Mouse (Mus musculus) cerebellum, adult 2 months (tissue): ENCODE measurements around the gene Cep128. TPM values are rescaled to one million over a fixed set of nuclear protein-coding genes. Genes with fewer than 3 reads are reported as not detected.

Experiments used
- DNase-seq, 2 experiments: peaks; one replicate each; pipeline ENCODE4 v3.0.0; 2021
- H3K27ac ChIP-seq: fragments of 200-500 bp; 2 replicates; pipeline ENCODE4 v1.5.1; 2012; ENCODE audit warnings: low read length, control low read depth, inconsistent platforms; ENCODE audit not compliant: insufficient read depth
- H3K27me3 ChIP-seq: fragments of 200-500 bp; 2 replicates; pipeline ENCODE4 v1.6.1; 2012; ENCODE audit warnings: inconsistent platforms, mild to moderate bottlenecking, low read length, moderate library complexity; ENCODE audit not compliant: control insufficient read depth, insufficient read depth
- H3K4me1 ChIP-seq: fragments of 200-500 bp; 2 replicates; pipeline ENCODE4 v1.6.1; 2011; ENCODE audit warnings: low read length; ENCODE audit not compliant: control insufficient read depth, insufficient read depth
- H3K4me3 ChIP-seq: fragments of 200-500 bp; replicated peaks from 2 replicates; pipeline ENCODE3; 2011; ENCODE audit warnings: mild to moderate bottlenecking, low read depth, low read length, control low read depth; ENCODE audit not compliant: insufficient read depth
- CTCF ChIP-seq: fragments of 200-500 bp; IDR thresholded peaks from 2 replicates; pipeline ENCODE4 v1.5.1; 2011; ENCODE audit warnings: low read depth, mild to moderate bottlenecking, control low read depth, low read length, moderate library complexity, borderline replicate concordance; ENCODE audit not compliant: insufficient read depth
- POLR2A ChIP-seq: fragments of 200-500 bp; IDR thresholded peaks from 2 replicates; pipeline ENCODE4 v1.6.1; 2011; ENCODE audit warnings: low read length, control low read depth, borderline replicate concordance; ENCODE audit not compliant: insufficient read depth
- WGBS: fragments of 180-500 bp; shearing (Covaris S2); methylation state at CpG from one replicate; pipeline ENCODE4 v1.1.7; 2018; 5-methylcytosine and 5-hydroxymethylcytosine counted together
- polyA plus RNA-seq: library from polyadenylated mRNA; depleted of rRNA; stranded (reverse); fragments of >200 nt; gene quantifications from 2 replicates; pipeline ENCODE4 v1.2.3, GENCODE M21; 2012

The Cep128 gene
- polyA plus RNA-seq, 1 experiment, result 2.5 TPM

- Histone ChIP-seq H3K27me3 (no peaks in the 10 kb centered on the region), H3K27ac (no peak overlapping the region), H3K4me3 (no peak overlapping the region), H3K4me1 (no peaks in the 10 kb centered on the region)
- WGBS, result 97% methylated on average over 4 of the region's 4 CpGs
- no peak for DNase-seq
- TF ChIP-seq POLR2A (no peak), CTCF (no peak)
Observed at GRCm38 (mm10) chr12:91327527-91327926, 56.7 kb downstream of the Cep128 start.

GRCm38 (mm10) chr12:91326104-91326503, 58.1 kb downstream of the Cep128 start:
- no peaks in the 10 kb centered on the region for H3K4me1 ChIP-seq
- 14% methylated on average over 6 of the region's 6 CpGs for WGBS
- peak; percentile 20 to 63 for DNase-seq
- H3K27ac ChIP-seq, result no peak overlapping the region
- H3K4me3 ChIP-seq, result no peak overlapping the region
- TF ChIP-seq POLR2A (no peak), CTCF (peak; percentile 41; the same call in 1 of the 2 replicates)
- no peaks in the 10 kb centered on the region for H3K27me3 ChIP-seq

- TF ChIP-seq POLR2A, result no peak
- no peak for TF ChIP-seq CTCF
- 93% methylated on average over 7 of the region's 7 CpGs for WGBS
- Histone ChIP-seq H3K4me3 (no peak overlapping the region), H3K27ac (no peak overlapping the region), H3K27me3 (no peaks in the 10 kb centered on the region), H3K4me1 (no peaks in the 10 kb centered on the region; the same call in 1 of the 2 replicates)
- DNase-seq, result no peak
Observed at GRCm38 (mm10) chr12:91315026-91315425, 69.2 kb downstream of the Cep128 start.

- Histone ChIP-seq H3K27me3 (no peaks in the 10 kb centered on the region), H3K4me1 (no peaks in the 10 kb centered on the region; the same call in 1 of the 2 replicates), H3K27ac (no peak overlapping the region), H3K4me3 (no peak overlapping the region)
- TF ChIP-seq POLR2A (no peak), CTCF (peak; percentile 48; the same call in 1 of the 2 replicates)
- peak in 1 of 2 experiments; percentile 55 for DNase-seq
- 50% methylated on average over 10 of the region's 10 CpGs for WGBS
Observed at GRCm38 (mm10) chr12:91313974-91314587, 70.1 kb downstream of the Cep128 start.

GRCm38 (mm10) chr12:91312591-91312990, 71.6 kb downstream of the Cep128 start:
- H3K4me3 ChIP-seq, result no peak overlapping the region
- H3K27ac ChIP-seq, result no peak overlapping the region
- WGBS, result 98% methylated on average over 4 of the region's 4 CpGs

GRCm38 (mm10) chr12:91307733-91308132, 76.5 kb downstream of the Cep128 start:
- no peaks in the 10 kb centered on the region for H3K4me1 ChIP-seq
- TF ChIP-seq POLR2A, result no peak
- TF ChIP-seq CTCF, result no peak
- 94% methylated on average over 3 of the region's 3 CpGs for WGBS
- no peaks in the 10 kb centered on the region for H3K27me3 ChIP-seq
- no peak overlapping the region for H3K27ac ChIP-seq
- no peak for DNase-seq
- H3K4me3 ChIP-seq, result no peak overlapping the region

More at GRCm38 (mm10) chr12:91312591-91312990, 71.6 kb downstream of the Cep128 start:
- no peaks in the 10 kb centered on the region; the same call in 1 of the 2 replicates for H3K4me1 ChIP-seq
- no peak for TF ChIP-seq CTCF
- no peak for TF ChIP-seq POLR2A
- no peak for DNase-seq
- no peaks in the 10 kb centered on the region for H3K27me3 ChIP-seq

GRCm38 (mm10) chr12:91305769-91306168, 78.4 kb downstream of the Cep128 start:
- H3K4me3 ChIP-seq, result no peak overlapping the region
- DNase-seq, result no peak
- TF ChIP-seq POLR2A (no peak), CTCF (no peak)

GRCm38 (mm10) chr12:91305038-91305437, 79.2 kb downstream of the Cep128 start:
- no peak for DNase-seq
- WGBS, result 88% methylated on average over 5 of the region's 5 CpGs
- no peak for TF ChIP-seq CTCF
- no peak for TF ChIP-seq POLR2A

More at GRCm38 (mm10) chr12:91305769-91306168, 78.4 kb downstream of the Cep128 start:
- no peaks in the 10 kb centered on the region for H3K4me1 ChIP-seq
- WGBS, result 95% methylated on average over 7 of the region's 7 CpGs
- no peak overlapping the region for H3K27ac ChIP-seq
- H3K27me3 ChIP-seq, result no peaks in the 10 kb centered on the region

More at GRCm38 (mm10) chr12:91305038-91305437, 79.2 kb downstream of the Cep128 start:
- Histone ChIP-seq H3K4me1 (no peaks in the 10 kb centered on the region), H3K27me3 (no peaks in the 10 kb centered on the region), H3K27ac (no peak overlapping the region), H3K4me3 (no peak overlapping the region)
